Mouse (Mus musculus): ENCODE data around the gene Nrbp1.

GRCm38 (mm10) chr5:31221304-31221945, 19.2 kb upstream of the Nrbp1 start:
- TF ChIP-seq POLR2A (IDR thresholded peaks at IDR 0.05; ENCODE audit: extremely low read depth, insufficient read depth, low read length) = no peak
- TF ChIP-seq CTCF (IDR thresholded peaks at IDR 0.05; ENCODE audit: extremely low read depth, insufficient read depth, low read length) = peak; percentile 29; the same call in 1 of the 2 replicates
